Mouse (Mus musculus): ENCODE data around the gene Olfr1006. TPM values are rescaled to one million over a fixed set of nuclear protein-coding genes. Genes with fewer than 3 reads are reported as not detected.
"Not testable (repeated sequence)": the region's sequence is repeated elsewhere in the genome, so short reads cannot be mapped to it uniquely, and the experiment has no call there.

Olfr1006 gene
- not detected in 2 replicates for polyA plus RNA-seq (2014; fragmentation: Nextera tagmentation; extraction: Ambion mirVana)

- no peaks in the 10 kb centered on the region for H3K36me3 ChIP-seq (ENCODE audit: control insufficient read depth, insufficient read depth, low read length)
- H3K27ac ChIP-seq (replicated peaks; ENCODE audit: low read depth, low read length), result no peak within 1 kb of the TSS
- no peaks in the 10 kb centered on the region for H3K27me3 ChIP-seq (ENCODE audit: control insufficient read depth, insufficient read depth, low read length)
- no peaks in the 10 kb centered on the region for H3K4me1 ChIP-seq (ENCODE audit: control insufficient read depth, insufficient read depth, low read length)
- no peak within 1 kb of the TSS for H3K4me2 ChIP-seq (ENCODE audit: low read depth, severe bottlenecking)
- H3K9me3 ChIP-seq (ENCODE audit: control insufficient read depth, low read length), result no peaks in the 10 kb centered on the region
- ATAC-seq (ENCODE audit: insufficient number of reproducible peaks, low FRiP score, low TSS enrichment, low read depth) (no peak), DNase-seq (ENCODE audit: low spot score) (no peak)
- H3K4me3 ChIP-seq (ENCODE audit: low read depth, low read length), result no peak within 1 kb of the TSS
- H3K9ac ChIP-seq (ENCODE audit: low read length), result no peak within 1 kb of the TSS
Observed at GRCm38 (mm10) chr2:85678667-85679066, at the start of gene Olfr1006. Olfr1006 (minus strand) TSS chr2:85678767.

DNA sequence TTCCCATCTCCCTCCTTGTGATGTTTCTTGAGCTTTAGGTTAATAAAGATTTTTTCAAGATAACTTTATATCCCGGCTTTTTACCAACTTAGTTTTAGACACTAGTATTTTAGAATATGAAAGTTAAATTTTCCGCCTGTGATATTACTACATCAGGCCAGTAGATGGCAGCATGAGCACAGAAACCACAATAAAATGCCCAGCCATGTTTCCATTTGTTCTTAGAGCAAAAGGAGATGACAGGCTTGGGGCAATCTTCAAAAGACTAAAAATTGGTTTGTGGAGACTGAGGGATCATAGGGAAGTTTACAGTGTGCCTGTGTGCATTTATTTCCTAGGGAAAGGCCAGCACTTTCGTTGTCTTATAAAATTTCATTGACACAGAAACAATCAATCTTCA lies 47.2 kb upstream of the Olfr1006 start:
- no peaks in the 10 kb centered on the region for H3K4me1 ChIP-seq (ENCODE audit: control insufficient read depth, insufficient read depth, low read length)
- H3K9ac ChIP-seq (ENCODE audit: low read length), result no peak overlapping the region
- no peaks in the 10 kb centered on the region for H3K36me3 ChIP-seq (ENCODE audit: control insufficient read depth, insufficient read depth, low read length)
- DNase-seq (ENCODE audit: low spot score) (peak; percentile 33), ATAC-seq (ENCODE audit: insufficient number of reproducible peaks, low FRiP score, low TSS enrichment, low read depth) (no peak)
- H3K4me2 ChIP-seq (ENCODE audit: low read depth, severe bottlenecking), result no peak overlapping the region
- no peaks in the 10 kb centered on the region for H3K27me3 ChIP-seq (ENCODE audit: control insufficient read depth, insufficient read depth, low read length)
- WGBS, result 12% methylated on average over 3 of the region's 3 CpGs
- H3K27ac ChIP-seq (replicated peaks; ENCODE audit: low read depth, low read length), result no peak overlapping the region
- no peak overlapping the region for H3K4me3 ChIP-seq (ENCODE audit: low read depth, low read length)
- no peaks in the 10 kb centered on the region for H3K9me3 ChIP-seq (ENCODE audit: control insufficient read depth, low read length)

- Histone ChIP-seq H3K4me1 (ENCODE audit: control insufficient read depth, insufficient read depth, low read length) (no peaks in the 10 kb centered on the region), H3K9ac (ENCODE audit: low read length) (no peak within 1 kb of the TSS), H3K9me3 (ENCODE audit: control insufficient read depth, low read length) (no peaks in the 10 kb centered on the region), H3K36me3 (ENCODE audit: control insufficient read depth, insufficient read depth, low read length) (no peaks in the 10 kb centered on the region), H3K27ac (replicated peaks; ENCODE audit: low read depth, low read length) (no peak within 1 kb of the TSS), H3K4me2 (ENCODE audit: low read depth, severe bottlenecking) (no peak within 1 kb of the TSS), H3K4me3 (ENCODE audit: low read depth, low read length) (no peak within 1 kb of the TSS), H3K27me3 (ENCODE audit: control insufficient read depth, insufficient read depth, low read length) (no peaks in the 10 kb centered on the region)
- ATAC-seq (ENCODE audit: insufficient number of reproducible peaks, low FRiP score, low TSS enrichment, low read depth) (no peak), DNase-seq (ENCODE audit: low spot score) (no peak)
- WGBS, result 92% methylated on average over 1 of the region's 1 CpGs
Observed at GRCm38 (mm10) chr2:85715119-85715518, 36.6 kb upstream of the Olfr1006 start, which contains the start of gene Olfr1009. Olfr1009 (plus strand) TSS chr2:85715419.

DNA sequence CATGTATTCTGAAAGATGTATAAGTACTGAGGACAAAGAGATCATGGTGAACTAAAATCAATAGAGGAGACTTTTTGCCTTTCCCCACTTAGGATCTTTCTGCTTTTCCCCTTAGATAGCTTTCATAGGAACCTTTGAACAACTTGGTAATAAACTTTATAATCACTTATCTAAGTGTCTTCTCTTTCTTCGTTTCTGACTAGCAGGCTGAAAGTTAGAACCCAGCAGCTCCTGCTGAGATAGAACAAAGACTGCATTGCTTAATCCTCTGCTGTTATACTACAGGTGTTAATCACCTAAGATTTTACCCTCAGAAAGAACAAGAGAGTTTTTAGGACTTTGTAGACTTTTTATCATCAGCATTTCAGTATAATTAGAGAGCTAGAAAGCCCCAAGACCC lies 32.6 kb upstream of the Olfr1006 start:
- WGBS, result 38% methylated on average over 1 of the region's 1 CpGs
- ATAC-seq (ENCODE audit: insufficient number of reproducible peaks, low FRiP score, low TSS enrichment, low read depth), result no peak
- no peaks in the 10 kb centered on the region for H3K9me3 ChIP-seq (ENCODE audit: control insufficient read depth, low read length)

GRCm38 (mm10) chr2:85710680-85711079 lies 32.1 kb upstream of the Olfr1006 start:
- H3K27ac ChIP-seq (replicated peaks; ENCODE audit: low read depth, low read length); H3K9ac ChIP-seq (ENCODE audit: low read length); H3K4me2 ChIP-seq (ENCODE audit: low read depth, severe bottlenecking); H3K9me3 ChIP-seq (ENCODE audit: control insufficient read depth, low read length); H3K4me1 ChIP-seq (ENCODE audit: control insufficient read depth, insufficient read depth, low read length); H3K27me3 ChIP-seq (ENCODE audit: control insufficient read depth, insufficient read depth, low read length); ATAC-seq (ENCODE audit: insufficient number of reproducible peaks, low FRiP score, low TSS enrichment, low read depth); H3K4me3 ChIP-seq (ENCODE audit: low read depth, low read length); H3K36me3 ChIP-seq (ENCODE audit: control insufficient read depth, insufficient read depth, low read length); DNase-seq (ENCODE audit: low spot score): not testable (repeated sequence)
- 35% methylated on average over 2 of the region's 2 CpGs for WGBS

More for the DNA sequence above, 32.6 kb upstream of the Olfr1006 start:
- no peaks in the 10 kb centered on the region for H3K4me1 ChIP-seq (ENCODE audit: control insufficient read depth, insufficient read depth, low read length)
- H3K4me3 ChIP-seq (ENCODE audit: low read depth, low read length), result no peak overlapping the region
- H3K4me2 ChIP-seq (ENCODE audit: low read depth, severe bottlenecking), result no peak overlapping the region
- no peaks in the 10 kb centered on the region for H3K27me3 ChIP-seq (ENCODE audit: control insufficient read depth, insufficient read depth, low read length)
- no peak overlapping the region for H3K9ac ChIP-seq (ENCODE audit: low read length)
- DNase-seq (ENCODE audit: low spot score), result no peak
- H3K36me3 ChIP-seq (ENCODE audit: control insufficient read depth, insufficient read depth, low read length), result no peaks in the 10 kb centered on the region
- H3K27ac ChIP-seq (replicated peaks; ENCODE audit: low read depth, low read length), result no peak overlapping the region

- ATAC-seq (ENCODE audit: insufficient number of reproducible peaks, low FRiP score, low TSS enrichment, low read depth), result no peak
- Histone ChIP-seq H3K4me3 (ENCODE audit: low read depth, low read length) (no peak within 1 kb of the TSS), H3K4me2 (ENCODE audit: low read depth, severe bottlenecking) (no peak within 1 kb of the TSS), H3K27ac (replicated peaks; ENCODE audit: low read depth, low read length) (no peak within 1 kb of the TSS), H3K27me3 (ENCODE audit: control insufficient read depth, insufficient read depth, low read length) (no peaks in the 10 kb centered on the region), H3K36me3 (ENCODE audit: control insufficient read depth, insufficient read depth, low read length) (no peaks in the 10 kb centered on the region), H3K9me3 (ENCODE audit: control insufficient read depth, low read length) (no peaks in the 10 kb centered on the region), H3K9ac (ENCODE audit: low read length) (no peak within 1 kb of the TSS), H3K4me1 (ENCODE audit: control insufficient read depth, insufficient read depth, low read length) (no peaks in the 10 kb centered on the region)
- DNase-seq (ENCODE audit: low spot score), result no peak
Observed at GRCm38 (mm10) chr2:85689131-85689530, 10.6 kb upstream of the Olfr1006 start, which contains the start of gene Olfr1008. Olfr1008 (plus strand) TSS chr2:85689431.

GRCm38 (mm10) chr2:85664355-85664754 lies 14.2 kb downstream of the Olfr1006 start, which contains the start of gene Olfr154:
Olfr154 (minus strand) TSS chr2:85664455.
- not testable (repeated sequence) for H3K9ac ChIP-seq (ENCODE audit: low read length); H3K4me1 ChIP-seq (ENCODE audit: control insufficient read depth, insufficient read depth, low read length); H3K27me3 ChIP-seq (ENCODE audit: control insufficient read depth, insufficient read depth, low read length)

DNA sequence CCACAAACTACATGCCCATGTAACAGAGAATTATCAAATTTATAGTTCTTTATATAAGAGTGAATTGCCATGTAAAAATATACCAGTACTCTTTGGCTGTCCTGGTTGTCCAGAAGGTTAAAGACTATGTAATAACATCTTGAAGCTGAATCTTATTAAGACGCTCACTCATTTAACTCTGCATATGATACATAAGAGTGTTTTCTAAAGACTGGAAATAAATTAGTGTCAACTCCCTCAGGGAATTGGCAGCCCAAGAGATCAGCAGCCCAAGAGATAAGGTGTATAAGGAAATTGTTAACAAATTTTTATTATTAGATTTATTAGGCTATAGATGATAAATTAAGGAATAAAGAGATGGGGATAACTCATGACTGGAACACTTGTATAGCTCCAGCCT lies 28.0 kb downstream of the Olfr1006 start, which contains the start of gene Olfr1002:
Olfr1002 (minus strand) TSS at position 101 of the 400 bp plus-strand sequence.
- Histone ChIP-seq H3K36me3 (ENCODE audit: control insufficient read depth, insufficient read depth, low read length) (no peaks in the 10 kb centered on the region), H3K9me3 (ENCODE audit: control insufficient read depth, low read length) (no peaks in the 10 kb centered on the region), H3K4me3 (ENCODE audit: low read depth, low read length) (no peak within 1 kb of the TSS), H3K9ac (ENCODE audit: low read length) (no peak within 1 kb of the TSS), H3K27ac (replicated peaks; ENCODE audit: low read depth, low read length) (no peak within 1 kb of the TSS), H3K4me1 (ENCODE audit: control insufficient read depth, insufficient read depth, low read length) (no peaks in the 10 kb centered on the region), H3K27me3 (ENCODE audit: control insufficient read depth, insufficient read depth, low read length) (no peaks in the 10 kb centered on the region), H3K4me2 (ENCODE audit: low read depth, severe bottlenecking) (no peak within 1 kb of the TSS)
- ATAC-seq (ENCODE audit: insufficient number of reproducible peaks, low FRiP score, low TSS enrichment, low read depth), result no peak
- WGBS, result 94% methylated on average over 1 of the region's 1 CpGs
- no peak for DNase-seq (ENCODE audit: low spot score)

More at GRCm38 (mm10) chr2:85664355-85664754, 14.2 kb downstream of the Olfr1006 start, which contains the start of gene Olfr154:
- H3K27ac ChIP-seq (replicated peaks; ENCODE audit: low read depth, low read length); ATAC-seq (ENCODE audit: insufficient number of reproducible peaks, low FRiP score, low TSS enrichment, low read depth); DNase-seq (ENCODE audit: low spot score); H3K36me3 ChIP-seq (ENCODE audit: control insufficient read depth, insufficient read depth, low read length); H3K4me3 ChIP-seq (ENCODE audit: low read depth, low read length); H3K4me2 ChIP-seq (ENCODE audit: low read depth, severe bottlenecking); H3K9me3 ChIP-seq (ENCODE audit: control insufficient read depth, low read length): not testable (repeated sequence)

Data from limb, embryonic 11.5 days (tissue).